Mouse (Mus musculus): ENCODE results near the gene Olfr414.
A peak's percentile ranks its signal among the peaks of the same experiment; 100 is the strongest.

Olfr414 gene

GRCm38 (mm10) chr1:174423764-174424163, at the start of gene Olfr414:
Gene Olfr414 (plus strand): TSS chr1:174424064.
- DNase-seq, result no peak

- no peak for DNase-seq
Observed at GRCm38 (mm10) chr1:174390746-174391145, 33.1 kb upstream of the Olfr414 start, which contains the start of gene Olfr248. Gene Olfr248 (plus strand): TSS chr1:174391046.

- no peak for DNase-seq
Observed at GRCm38 (mm10) chr1:174422959-174423358, 905 bp upstream of the Olfr414 start.

GRCm38 (mm10) chr1:174426180-174426986, 2.5 kb downstream of the Olfr414 start:
- DNase-seq, result no peak

GRCm38 (mm10) chr1:174427402-174427801, 3.5 kb downstream of the Olfr414 start:
- no peak for DNase-seq

GRCm38 (mm10) chr1:174428407-174428806, 4.5 kb downstream of the Olfr414 start:
- no peak for DNase-seq

- DNase-seq, result no peak
Observed at GRCm38 (mm10) chr1:174434121-174434520, 10.3 kb downstream of the Olfr414 start.

- DNase-seq, result no peak
Observed at GRCm38 (mm10) chr1:174441782-174442181, 17.9 kb downstream of the Olfr414 start, which contains the start of gene Olfr220. Gene Olfr220 (plus strand): TSS chr1:174442082.

- no peak for DNase-seq
Observed at GRCm38 (mm10) chr1:174455100-174455499, 31.2 kb downstream of the Olfr414 start.

- DNase-seq, result no peak
Observed at GRCm38 (mm10) chr1:174465385-174465784, 41.5 kb downstream of the Olfr414 start.

GRCm38 (mm10) chr1:174466240-174466639, 42.4 kb downstream of the Olfr414 start:
- DNase-seq, result no peak

GRCm38 (mm10) chr1:174469736-174470135, 45.9 kb downstream of the Olfr414 start:
- peak; percentile 3 for DNase-seq

GRCm38 (mm10) chr1:174482567-174482966, 58.7 kb downstream of the Olfr414 start:
- no peak for DNase-seq

All from kidney, adult 18-20 months (tissue).